Comparison of ENCODE assay signal across 31 mouse cellular contexts in genomic region chr10:125610353-125610752, GRCm38 (mm10).
DNase-seq lines count a peak whose midpoint lies in the region; ATAC-seq and TF ChIP-seq lines count a peak whose summit lies in the region.
"Had no signal": no experiment of that assay in that cellular context is flagged by ENCODE, and none has a peak within 500 bp of the region (broad histone marks: within the 10 kb centered on the region; RNA-seq: fewer than 3 reads in every experiment).

No protein-coding gene starts in this region.

- ATAC-seq in midbrain, embryonic 14.5 days (ENCODE audit: low FRiP score, low TSS enrichment), result no peak
- ATAC-seq: forebrain, embryonic 14.5 days; intestine, embryonic 16.5 days; midbrain, embryonic 13.5 days; Patski had no signal

- no peaks in the 10 kb centered on the region for H3K4me1 ChIP-seq in heart, embryonic 10.5 days
- no peaks in the 10 kb centered on the region for H3K4me1 ChIP-seq in midbrain, embryonic 14.5 days (ENCODE audit: control insufficient read depth, insufficient read depth, low read length)
- H3K4me1 ChIP-seq: embryonic facial prominence, embryonic 12.5 days; heart, embryonic 12.5 days; megakaryocyte, embryonic 14.5 days; stomach, embryonic 15.5 days had no signal

- peak; percentile 65 for DNase-seq in heart, adult 11 months
- DNase-seq in heart, embryonic 10.5 days (ENCODE audit: low spot score), result no peak
- DNase-seq in brain, adult 2 months (ENCODE audit: low read depth, low spot score), result peak; percentile 59
- peak; percentile 47 to 53 for DNase-seq in layer of hippocampus, adult 2 months (ENCODE audit: low spot score in 2 of 2)
- DNase-seq in layer of hippocampus, postnatal 14 days (ENCODE audit: low spot score in 2 of 2), result peak; percentile 21 to 64
- no peak for DNase-seq in midbrain, embryonic 14.5 days
- no peak for DNase-seq in gastrocnemius, postnatal 36 days
- no peak for DNase-seq in adrenal gland, adult (ENCODE audit: inconsistent age in 2 of 2, low spot score in 1 of 2)
- DNase-seq: adrenal gland, postnatal 14 days; cerebellum, adult 11-12 months; cerebellum, adult 9-11 months; embryo, embryonic 11 days; gastrocnemius, postnatal 10 days; heart, adult 18-20 months; heart, postnatal 4 days; kidney, adult 8-10 months; liver; lung, adult 2 months; thymus, adult 18-20 months; thymus, postnatal 25 days had no signal

- H3K36me3 ChIP-seq in heart, embryonic 10.5 days, result no peaks in the 10 kb centered on the region
- H3K36me3 ChIP-seq in midbrain, embryonic 14.5 days (ENCODE audit: control insufficient read depth, insufficient read depth, low read length), result no peaks in the 10 kb centered on the region
- H3K36me3 ChIP-seq: embryonic facial prominence, embryonic 12.5 days; heart, embryonic 12.5 days; hindbrain, embryonic 13.5 days; midbrain, embryonic 13.5 days; stomach, embryonic 15.5 days had no signal

- no peak overlapping the region for H3K4me3 ChIP-seq in heart, embryonic 10.5 days
- H3K4me3 ChIP-seq in layer of hippocampus, adult 2 months, result no peak overlapping the region
- H3K4me3 ChIP-seq in midbrain, embryonic 14.5 days (replicated peaks; ENCODE audit: low read depth, low read length), result no peak overlapping the region
- H3K4me3 ChIP-seq: embryonic facial prominence, embryonic 12.5 days; heart, embryonic 12.5 days; hindbrain, embryonic 13.5 days; megakaryocyte, embryonic 14.5 days; midbrain, embryonic 13.5 days; stomach, embryonic 15.5 days had no signal

- H3K27me3 ChIP-seq in heart, embryonic 10.5 days (ENCODE audit: insufficient read depth, poor library complexity, severe bottlenecking), result no peaks in the 10 kb centered on the region
- H3K27me3 ChIP-seq in midbrain, embryonic 14.5 days (ENCODE audit: control insufficient read depth, insufficient read depth, low read length), result no peaks in the 10 kb centered on the region
- H3K27me3 ChIP-seq: embryonic facial prominence, embryonic 12.5 days; heart, embryonic 12.5 days; hindbrain, embryonic 13.5 days; megakaryocyte, embryonic 14.5 days; midbrain, embryonic 13.5 days; Patski; stomach, embryonic 15.5 days had no signal

- intact Hi-C loops in gastrocnemius, postnatal 36 days (cut with DNase I), result no loop called here

- H3K9me3 ChIP-seq in heart, embryonic 10.5 days, result no peaks in the 10 kb centered on the region
- H3K9me3 ChIP-seq in midbrain, embryonic 14.5 days (ENCODE audit: control insufficient read depth, low read length), result no peaks in the 10 kb centered on the region
- H3K9me3 ChIP-seq: embryonic facial prominence, embryonic 12.5 days; heart, embryonic 12.5 days; hindbrain, embryonic 13.5 days; midbrain, embryonic 13.5 days; stomach, embryonic 15.5 days had no signal

- no peak overlapping the region for H3K27ac ChIP-seq in heart, embryonic 10.5 days
- no peak overlapping the region for H3K27ac ChIP-seq in layer of hippocampus, adult 2 months
- no peak overlapping the region for H3K27ac ChIP-seq in midbrain, embryonic 14.5 days (replicated peaks; ENCODE audit: low read depth, low read length)
- H3K27ac ChIP-seq: embryonic facial prominence, embryonic 12.5 days; hindbrain, embryonic 13.5 days; kidney, postnatal 0 days; liver, embryonic 14.5 days; midbrain, embryonic 13.5 days; stomach, embryonic 15.5 days had no signal

- no peak for TF ChIP-seq CTCF in layer of hippocampus, adult 2 months (conservative IDR thresholded peaks at IDR 0.05)

- H3K4me2 ChIP-seq in midbrain, embryonic 14.5 days (ENCODE audit: low read length), result no peak overlapping the region
- H3K4me2 ChIP-seq: embryonic facial prominence, embryonic 12.5 days; heart, embryonic 12.5 days; hindbrain, embryonic 13.5 days; midbrain, embryonic 13.5 days; stomach, embryonic 15.5 days had no signal

- WGBS in heart, embryonic 10.5 days, result 77% methylated on average over 5 of the region's 5 CpGs
- 85% methylated on average over 5 of the region's 5 CpGs for WGBS in midbrain, embryonic 14.5 days

- H3K9ac ChIP-seq in midbrain, embryonic 14.5 days (replicated peaks; ENCODE audit: low read length), result no peak overlapping the region
- H3K9ac ChIP-seq: embryonic facial prominence, embryonic 12.5 days; heart, embryonic 12.5 days; hindbrain, embryonic 13.5 days; liver, embryonic 14.5 days; midbrain, embryonic 13.5 days; stomach, embryonic 15.5 days had no signal

Comparison
In these comparisons a context has a peak if more than half of its experiments do, and no peak if none do; other contexts are left out.
1. DNase-seq: peak in heart, adult 11 months (single experiment), brain, adult 2 months (single experiment), layer of hippocampus, adult 2 months (2 of 2) and layer of hippocampus, postnatal 14 days (2 of 2); none in heart, embryonic 10.5 days (single experiment), midbrain, embryonic 14.5 days (single experiment), gastrocnemius, postnatal 36 days (0 of 2) and adrenal gland, adult (0 of 2).